Comparison of ENCODE assay signal across 13 mouse cellular contexts in genomic region chr6:121508266-121508665, GRCm38 (mm10). TPM values are rescaled to one million over a fixed set of nuclear protein-coding genes. Genes with fewer than 3 reads are reported as not detected.
DNase-seq lines count a peak whose midpoint lies in the region; ATAC-seq and TF ChIP-seq lines count a peak whose summit lies in the region.
"Had no signal": no experiment of that assay in that cellular context is flagged by ENCODE, and none has a peak within 500 bp of the region (broad histone marks: within the 10 kb centered on the region; RNA-seq: fewer than 3 reads in every experiment).

No protein-coding gene starts in this region.

- ATAC-seq in heart, embryonic 11.5 days (replicated peaks; ENCODE audit: insufficient number of reproducible peaks, low FRiP score, low TSS enrichment), result no peak

- H3K27me3 ChIP-seq in heart, adult 2 months (ENCODE audit: control insufficient read depth, insufficient read depth, low read length), result no peaks in the 10 kb centered on the region
- no peaks in the 10 kb centered on the region for H3K27me3 ChIP-seq in heart, embryonic 11.5 days (ENCODE audit: control insufficient read depth, insufficient read depth, low read length)
- no peaks in the 10 kb centered on the region for H3K27me3 ChIP-seq in thymus, adult 2 months (ENCODE audit: control insufficient read depth, insufficient read depth, low read length)
- H3K27me3 ChIP-seq: embryonic facial prominence, embryonic 13.5 days; hindbrain, embryonic 15.5 days; limb, embryonic 13.5 days had no signal

- TF ChIP-seq CTCF in heart, adult 2 months (IDR thresholded peaks at IDR 0.05), result peak; percentile 32
- TF ChIP-seq CTCF in thymus, adult 2 months (IDR thresholded peaks at IDR 0.05; ENCODE audit: borderline replicate concordance, control insufficient read depth, extremely low read depth, insufficient read depth, low read length, poor library complexity), result no peak
- peak; percentile 24; the same call in 1 of the 2 replicates for TF ChIP-seq CTCF in bone marrow macrophage, adult 2 months (IDR thresholded peaks at IDR 0.05; ENCODE audit: low read depth, low read length)

- TF ChIP-seq EP300 in heart, adult 2 months (IDR thresholded peaks at IDR 0.05; ENCODE audit: insufficient read depth, low read depth, low read length), result no peak

- DNase-seq in heart, adult 2 months, result no peak
- peak; percentile 6 for DNase-seq in thymus, adult 2 months
- DNase-seq in thymus, postnatal 0 days (ENCODE audit: low spot score), result no peak
- peak; percentile 48 for DNase-seq in retina, postnatal 1 day
- no peak for DNase-seq in layer of hippocampus, adult 8-10 months (ENCODE audit: low spot score in 2 of 2)
- DNase-seq in adipocyte (ENCODE audit: low spot score), result no peak
- DNase-seq: layer of hippocampus, adult 9-11 months; right cerebral cortex, adult 18-20 months had no signal

- intact Hi-C loops in heart, adult 2 months (cut with DNase I), result no loop called here

- no peaks in the 10 kb centered on the region for H3K9me3 ChIP-seq in heart, embryonic 11.5 days (replicated peaks; ENCODE audit: control insufficient read depth, low read length)
- H3K9me3 ChIP-seq: embryonic facial prominence, embryonic 13.5 days; hindbrain, embryonic 15.5 days; limb, embryonic 13.5 days had no signal

- H3K79me2 ChIP-seq in heart, adult 2 months (replicated peaks; ENCODE audit: control insufficient read depth, insufficient read depth, low read length), result no peaks in the 10 kb centered on the region

- no peaks in the 10 kb centered on the region for H3K36me3 ChIP-seq in heart, adult 2 months (ENCODE audit: control insufficient read depth, insufficient read depth, low read length)
- no peaks in the 10 kb centered on the region for H3K36me3 ChIP-seq in heart, embryonic 11.5 days (ENCODE audit: control insufficient read depth, insufficient read depth, low read length)
- H3K36me3 ChIP-seq in thymus, adult 2 months (ENCODE audit: control insufficient read depth, insufficient read depth, low read length), result no peaks in the 10 kb centered on the region
- H3K36me3 ChIP-seq: embryonic facial prominence, embryonic 13.5 days; hindbrain, embryonic 15.5 days; limb, embryonic 13.5 days had no signal

- H3K27ac ChIP-seq in heart, adult 2 months, result no peak overlapping the region
- H3K27ac ChIP-seq in heart, embryonic 11.5 days (ENCODE audit: low read depth, low read length), result no peak overlapping the region
- H3K27ac ChIP-seq in thymus, adult 2 months (ENCODE audit: control insufficient read depth, insufficient read depth, low read length), result no peak overlapping the region
- no peak overlapping the region for H3K27ac ChIP-seq in bone marrow macrophage, adult 2 months (ENCODE audit: insufficient read depth, low read depth, low read length)
- H3K27ac ChIP-seq: embryonic facial prominence, embryonic 13.5 days; hindbrain, embryonic 15.5 days; limb, embryonic 13.5 days had no signal

- no peak overlapping the region for H3K9ac ChIP-seq in heart, adult 2 months (ENCODE audit: low read depth, low read length)
- no peak overlapping the region for H3K9ac ChIP-seq in heart, embryonic 11.5 days (ENCODE audit: low read depth, low read length)
- H3K9ac ChIP-seq: embryonic facial prominence, embryonic 13.5 days; hindbrain, embryonic 15.5 days; limb, embryonic 13.5 days had no signal

- H3K4me1 ChIP-seq in heart, adult 2 months (ENCODE audit: control insufficient read depth, insufficient read depth, low read length), result no peaks in the 10 kb centered on the region
- H3K4me1 ChIP-seq in heart, embryonic 11.5 days (ENCODE audit: control insufficient read depth, insufficient read depth, low read length), result no peaks in the 10 kb centered on the region
- no peaks in the 10 kb centered on the region for H3K4me1 ChIP-seq in thymus, adult 2 months (replicated peaks; ENCODE audit: control insufficient read depth, insufficient read depth, low read length)
- H3K4me1 ChIP-seq in bone marrow macrophage, adult 2 months (ENCODE audit: control insufficient read depth, insufficient read depth, low read length), result no peaks in the 10 kb centered on the region
- H3K4me1 ChIP-seq: embryonic facial prominence, embryonic 13.5 days; limb, embryonic 13.5 days had no signal

- no peak overlapping the region for H3K4me3 ChIP-seq in heart, adult 2 months
- H3K4me3 ChIP-seq in heart, embryonic 11.5 days (ENCODE audit: low read depth, low read length), result no peak overlapping the region
- no peak overlapping the region for H3K4me3 ChIP-seq in thymus, adult 2 months (ENCODE audit: control insufficient read depth, insufficient read depth, low read length)
- no peak overlapping the region for H3K4me3 ChIP-seq in bone marrow macrophage, adult 2 months (ENCODE audit: insufficient read depth, low read length)
- H3K4me3 ChIP-seq: embryonic facial prominence, embryonic 13.5 days; hindbrain, embryonic 15.5 days; limb, embryonic 13.5 days had no signal

- H3K4me2 ChIP-seq in heart, embryonic 11.5 days, result no peak overlapping the region
- H3K4me2 ChIP-seq: embryonic facial prominence, embryonic 13.5 days; hindbrain, embryonic 15.5 days; limb, embryonic 13.5 days had no signal

- WGBS in heart, adult 2 months, result 68% methylated on average over 5 of the region's 5 CpGs
- WGBS in heart, embryonic 11.5 days (ENCODE audit: insufficient replicate concordance), result 69% methylated on average over 5 of the region's 5 CpGs
- WGBS in thymus, adult 2 months, result 76% methylated on average over 5 of the region's 5 CpGs

- TF ChIP-seq POLR2A in heart, adult 2 months (IDR thresholded peaks at IDR 0.05; ENCODE audit: insufficient read depth, low read depth, low read length), result no peak
- TF ChIP-seq POLR2A in thymus, adult 2 months (IDR thresholded peaks at IDR 0.05; ENCODE audit: control insufficient read depth, extremely low read depth, insufficient read depth, low read length, poor library complexity), result no peak
- no peak for TF ChIP-seq POLR2A in bone marrow macrophage, adult 2 months (IDR thresholded peaks at IDR 0.05; ENCODE audit: borderline replicate concordance, low read depth, low read length)

RNA-seq across cellular contexts. Expression of gene Iqsec3, which starts 34.8 kb away (rescaled TPM):
- under 1 TPM; 0.48 to 0.50 TPM for total RNA-seq in heart, adult 2 months (2021)
- polyA plus RNA-seq in heart, adult 2 months (2012; rRNA removed), result 0.41 and 0.47 TPM in 2 replicates
- 0.04 TPM in 1 of 2 replicates, not detected in the other for polyA plus RNA-seq in heart, embryonic 11.5 days (2014; fragmentation: Nextera tagmentation; extraction: Ambion mirVana)
- polyA plus RNA-seq in thymus, adult 2 months (2012; rRNA removed), result 0.09 and 0.19 TPM in 2 replicates
- polyA plus RNA-seq in thymus, postnatal 0 days (2015; fragmentation: Nextera tagmentation; extraction: Ambion mirVana), result 0.01 TPM in 1 of 2 replicates, not detected in the other
- polyA plus RNA-seq in bone marrow macrophage, adult 2 months (2012; ENCODE audit: insufficient read depth, insufficient read length, missing spikeins), result not detected in 2 replicates
- total RNA-seq in layer of hippocampus, adult 8-10 months (2022), result 100 to 1,000 TPM; 129 to 156 (median 139) TPM

Comparison
In these comparisons a context has a peak if more than half of its experiments do, and no peak if none do; other contexts are left out.
1. DNase-seq: peak in thymus, adult 2 months (single experiment) and retina, postnatal 1 day (single experiment); none in heart, adult 2 months (0 of 2), thymus, postnatal 0 days (single experiment), layer of hippocampus, adult 8-10 months (0 of 2) and adipocyte (single experiment).